Mouse (Mus musculus): ENCODE measurements around the gene Nuak2.
"Not testable (repeated sequence)": the region's sequence is repeated elsewhere in the genome, so short reads cannot be mapped to it uniquely, and the experiment has no call there.

Gene Nuak2

DNA sequence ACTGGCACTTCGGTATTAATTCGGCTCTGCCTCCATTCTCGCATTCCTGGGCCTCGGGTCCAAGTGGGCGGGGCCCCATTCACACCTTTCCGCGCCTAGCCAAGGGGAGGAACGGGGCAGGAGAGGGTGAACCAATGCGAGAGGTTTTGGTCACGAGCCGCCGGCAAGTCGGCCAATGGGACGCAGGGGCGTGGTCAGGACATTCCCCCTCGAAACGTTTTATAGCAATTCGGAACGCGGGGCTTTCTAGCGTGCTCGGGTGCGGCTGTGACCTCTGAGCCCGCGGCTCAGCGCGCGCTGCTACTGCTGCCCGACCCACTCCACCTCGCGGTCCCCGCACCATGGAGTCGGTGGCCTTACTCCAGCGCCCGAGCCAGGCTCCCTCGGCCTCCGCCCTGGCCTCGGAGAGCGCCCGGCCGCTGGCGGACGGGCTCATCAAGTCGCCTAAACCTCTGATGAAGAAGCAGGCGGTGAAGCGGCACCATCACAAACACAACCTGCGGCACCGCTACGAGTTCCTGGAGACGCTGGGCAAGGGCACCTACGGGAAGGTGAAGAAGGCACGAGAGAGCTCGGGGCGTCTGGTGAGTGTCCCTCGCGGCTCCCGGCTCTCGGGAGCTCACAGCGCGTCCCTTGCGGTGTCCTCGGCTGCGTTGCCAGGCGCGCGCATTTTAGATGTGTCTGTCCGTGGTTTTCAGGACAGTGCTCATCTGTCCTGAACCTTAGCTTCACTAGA is at the start of gene Nuak2:
TSS of gene Nuak2 (plus strand) at position 238 of the 736 bp plus-strand sequence.
- DNase-seq (ENCODE audit: extremely low read depth, low read depth), result peak; percentile 85

DNA sequence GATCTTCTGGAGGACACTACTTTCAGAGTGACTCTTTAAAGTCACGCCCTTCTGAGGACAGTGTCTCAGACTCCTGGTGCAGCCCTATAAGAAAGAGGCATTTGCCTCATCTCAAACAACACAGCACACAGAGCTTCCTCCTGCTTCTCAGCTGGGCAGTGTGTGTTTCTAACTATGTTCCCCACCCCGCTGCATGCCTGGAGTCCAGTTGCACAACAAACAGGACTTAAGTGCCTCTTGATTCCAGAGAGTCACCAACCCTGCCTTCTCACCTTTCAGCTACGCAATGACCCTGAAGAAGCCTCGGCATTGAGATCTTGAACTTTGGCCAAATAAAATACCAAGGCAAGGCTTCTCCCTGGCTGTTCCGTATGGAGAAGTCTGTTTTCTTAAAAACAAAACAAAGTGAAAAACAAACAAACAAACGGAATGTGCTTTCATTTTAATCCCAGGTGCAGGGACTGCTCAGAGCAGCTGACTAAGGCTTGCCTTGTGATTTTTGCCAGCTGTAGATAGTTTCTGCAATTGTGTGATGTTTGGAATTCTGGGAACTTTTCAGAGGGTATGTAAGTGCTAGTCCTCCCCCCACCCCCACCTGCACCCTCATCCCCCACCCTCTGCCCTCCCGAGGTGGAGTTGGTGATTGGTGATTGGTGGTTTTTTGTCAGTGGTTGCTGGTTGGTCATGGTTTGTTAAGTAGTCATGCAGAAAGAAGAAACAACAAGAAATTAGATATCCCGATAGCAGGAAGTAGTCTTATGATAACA is 49.0 kb upstream of the Nuak2 start:
- DNase-seq (ENCODE audit: extremely low read depth, low read depth), result no peak

DNA sequence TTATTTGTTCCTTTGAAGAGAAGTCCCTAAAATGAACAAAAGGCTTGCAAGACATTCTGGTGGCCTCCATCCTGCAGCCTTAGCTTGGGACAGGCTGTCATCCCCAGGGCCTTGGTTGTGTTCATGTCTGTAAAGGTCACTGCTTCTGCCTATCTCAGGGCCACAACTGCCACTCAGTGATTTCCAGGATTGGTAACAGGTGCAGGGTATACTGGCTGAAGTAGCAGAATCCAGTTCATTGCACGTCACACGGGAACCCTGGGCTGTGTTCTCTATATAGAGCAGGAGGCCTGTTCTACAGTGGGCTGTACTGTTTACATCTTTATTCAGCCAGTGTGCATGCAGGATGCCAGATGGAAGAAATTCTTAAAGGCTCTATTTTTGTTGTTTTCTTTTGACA is 48.0 kb upstream of the Nuak2 start:
- no peak for DNase-seq (ENCODE audit: extremely low read depth, low read depth)

DNA sequence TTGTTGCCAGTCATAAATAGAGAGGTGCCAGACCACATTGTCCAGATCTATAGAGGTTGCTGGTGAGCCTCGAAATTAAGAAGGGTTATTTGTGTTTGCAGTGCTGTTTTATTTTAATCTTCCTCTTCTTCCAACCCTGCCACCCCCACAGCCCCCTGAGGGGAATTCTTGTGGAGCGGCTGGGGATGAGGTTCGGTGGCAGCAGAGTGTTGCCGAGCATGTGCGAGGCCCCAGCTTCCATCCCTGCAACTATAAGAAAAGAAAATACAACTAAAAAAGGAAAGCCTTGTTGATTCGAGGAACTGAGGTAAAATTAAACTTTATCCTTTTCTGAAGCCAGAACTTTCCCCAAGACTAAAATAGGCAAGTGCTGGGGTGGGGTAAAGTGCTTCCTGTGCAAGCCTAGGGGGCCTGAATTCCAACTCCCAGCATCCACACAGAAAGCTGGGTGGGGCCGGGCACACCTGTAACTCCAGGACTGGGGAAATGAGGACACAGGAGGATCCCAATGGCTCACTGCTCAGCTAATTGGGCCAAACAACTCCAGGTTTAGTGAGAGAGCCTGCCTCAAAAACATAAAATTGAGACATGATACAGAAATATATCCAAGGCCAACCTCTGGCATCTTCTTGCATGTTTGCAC is 47.4 kb upstream of the Nuak2 start:
- no peak for DNase-seq (ENCODE audit: extremely low read depth, low read depth)

DNA sequence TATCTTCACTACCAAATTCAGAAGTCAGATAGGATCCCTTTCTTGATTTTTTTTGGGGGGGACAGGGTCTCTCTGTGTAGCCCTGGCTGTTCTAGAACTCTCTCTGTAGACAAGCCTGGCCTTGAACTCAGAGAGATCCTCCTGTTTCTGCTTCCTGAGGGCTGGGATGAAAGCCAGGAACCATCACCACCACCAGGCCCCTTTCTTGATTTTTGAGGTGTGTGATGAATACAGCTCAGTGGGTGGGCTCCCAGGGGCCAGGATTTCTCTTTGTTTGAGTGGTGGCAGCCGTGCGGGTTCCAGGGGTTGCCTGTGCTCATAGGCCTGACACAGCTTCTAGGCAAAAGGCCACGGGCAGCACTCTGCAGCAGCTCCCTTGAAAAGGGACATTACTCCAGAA is 44.7 kb upstream of the Nuak2 start:
- no peak for DNase-seq (ENCODE audit: extremely low read depth, low read depth)

DNA sequence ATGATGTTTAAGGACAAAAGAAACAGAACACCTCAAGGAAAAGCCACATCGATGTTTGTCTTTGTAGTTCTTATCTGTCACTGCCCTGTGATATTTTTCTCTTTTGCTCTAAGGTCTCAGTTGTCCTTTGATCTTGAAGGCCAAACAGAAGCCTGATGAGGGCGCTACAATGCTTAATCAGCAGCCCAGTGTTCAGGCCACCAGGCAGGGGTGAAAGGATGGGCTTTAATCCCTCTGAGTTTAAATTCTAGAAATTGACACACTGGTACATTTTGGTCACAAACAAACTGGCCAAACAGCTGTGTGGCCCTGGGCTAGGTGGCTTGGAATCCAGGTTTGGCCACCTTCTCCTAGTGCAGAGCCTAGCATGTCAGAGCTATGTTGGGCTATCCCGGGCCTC is 39.2 kb upstream of the Nuak2 start:
- DNase-seq (ENCODE audit: extremely low read depth, low read depth), result no peak

DNA sequence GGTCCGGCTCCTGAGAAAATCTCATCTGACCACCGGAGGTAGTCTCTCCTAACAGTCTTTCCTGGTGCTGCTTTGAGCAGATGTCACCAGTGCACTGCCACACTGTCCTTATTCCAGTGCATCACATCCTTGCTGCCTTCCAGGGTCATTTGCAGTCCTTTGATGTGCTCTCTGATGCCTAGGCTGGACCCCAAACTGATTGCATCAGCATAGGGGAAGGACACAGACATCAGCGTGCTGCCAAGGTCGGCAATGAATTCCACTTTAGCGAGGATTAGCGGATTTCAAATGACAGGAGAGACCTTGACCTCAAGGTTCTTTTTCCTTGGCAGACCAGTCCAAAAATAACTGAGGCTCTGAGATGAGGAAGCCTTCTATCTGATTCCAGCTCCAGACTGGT is 38.8 kb upstream of the Nuak2 start:
- DNase-seq (ENCODE audit: extremely low read depth, low read depth), result no peak

DNA sequence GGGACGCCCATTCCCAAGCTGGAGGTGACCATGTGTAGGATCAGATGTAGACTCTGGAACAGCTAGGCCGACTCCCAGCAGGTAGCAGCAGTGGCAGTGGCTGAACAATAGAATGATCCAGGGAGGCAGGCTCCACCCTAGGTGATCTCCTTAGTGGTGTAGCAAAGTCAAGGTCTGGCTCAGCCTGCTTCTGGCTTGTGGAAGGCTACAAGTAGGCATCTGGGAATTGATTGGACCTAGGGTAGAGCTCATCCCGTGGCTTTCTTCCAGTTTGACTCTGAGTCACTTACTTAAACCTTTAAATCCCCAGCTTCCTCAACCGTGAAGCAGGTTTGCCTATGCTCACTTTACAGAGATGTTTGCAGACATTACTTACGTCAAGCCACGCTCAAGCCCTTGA is 35.3 kb upstream of the Nuak2 start:
- DNase-seq (ENCODE audit: extremely low read depth, low read depth), result not testable (repeated sequence)

DNA sequence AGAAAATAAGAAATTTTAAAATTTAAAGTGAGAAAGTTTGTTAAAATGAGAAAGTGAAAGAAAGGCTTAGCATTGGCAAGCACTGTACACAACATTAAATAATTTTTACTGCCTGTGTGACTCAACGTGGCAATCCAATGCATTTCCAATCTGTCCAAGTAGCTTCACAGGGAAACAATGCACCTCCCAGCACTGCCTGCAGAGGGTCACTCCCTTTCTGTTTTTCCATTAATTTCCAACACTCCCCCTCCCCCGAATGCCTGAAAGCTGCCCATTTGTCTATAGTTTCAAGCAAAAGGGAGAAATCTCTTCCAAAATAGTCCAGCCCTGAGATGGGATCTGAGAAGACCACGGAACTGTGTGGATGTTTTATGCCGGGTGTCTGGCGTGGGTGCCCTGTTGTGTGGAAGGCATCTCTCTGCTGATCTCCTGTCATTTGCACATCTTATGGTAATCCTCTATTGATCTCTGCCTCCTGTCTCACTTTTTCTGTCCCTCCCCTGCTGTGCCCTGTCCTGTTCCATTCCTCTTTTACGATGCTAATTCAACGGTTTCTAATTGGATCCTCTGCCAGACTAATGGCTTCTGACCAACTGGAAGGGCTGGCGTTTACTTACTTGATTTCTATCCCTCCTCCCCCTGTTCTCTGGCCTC is 34.3 kb upstream of the Nuak2 start:
- no peak for DNase-seq (ENCODE audit: extremely low read depth, low read depth)

DNA sequence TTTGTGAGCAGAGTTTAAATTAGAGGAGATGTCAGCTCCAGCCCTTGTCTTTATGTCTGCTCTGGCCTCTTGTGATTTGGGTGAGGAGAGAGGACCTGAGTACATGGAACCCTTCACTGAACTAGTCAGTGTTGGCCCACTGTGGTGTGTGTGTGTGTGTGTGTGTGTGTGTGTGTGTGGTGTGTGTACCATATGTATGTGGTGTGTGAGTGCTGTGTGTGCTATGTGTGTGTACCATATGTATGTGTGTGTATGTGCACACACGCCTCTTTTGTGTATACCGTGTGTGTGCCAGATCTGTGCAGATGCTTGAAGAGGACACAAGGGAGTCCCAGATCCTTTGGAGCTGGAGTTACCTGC is 33.8 kb upstream of the Nuak2 start:
- DNase-seq (ENCODE audit: extremely low read depth, low read depth), result no peak

DNA sequence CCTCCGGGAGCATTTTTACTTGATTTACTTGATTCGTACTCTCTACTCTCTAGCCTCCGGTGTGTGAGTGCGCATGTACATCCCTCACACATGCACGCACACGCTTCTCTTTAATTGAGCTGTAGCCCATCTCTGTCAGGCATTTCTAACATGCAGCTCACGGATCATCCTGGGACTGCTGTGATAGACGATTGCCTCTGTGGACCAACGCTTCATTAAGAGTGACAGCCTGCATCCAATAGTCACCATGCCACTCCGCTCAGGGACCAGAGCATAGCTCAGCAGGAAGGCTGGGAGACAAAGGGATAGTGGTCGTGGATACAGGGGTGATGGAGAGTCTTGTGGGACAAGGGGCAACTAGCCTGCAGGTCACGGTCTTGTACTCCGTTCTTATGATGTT is 32.9 kb upstream of the Nuak2 start:
- no peak for DNase-seq (ENCODE audit: extremely low read depth, low read depth)

DNA sequence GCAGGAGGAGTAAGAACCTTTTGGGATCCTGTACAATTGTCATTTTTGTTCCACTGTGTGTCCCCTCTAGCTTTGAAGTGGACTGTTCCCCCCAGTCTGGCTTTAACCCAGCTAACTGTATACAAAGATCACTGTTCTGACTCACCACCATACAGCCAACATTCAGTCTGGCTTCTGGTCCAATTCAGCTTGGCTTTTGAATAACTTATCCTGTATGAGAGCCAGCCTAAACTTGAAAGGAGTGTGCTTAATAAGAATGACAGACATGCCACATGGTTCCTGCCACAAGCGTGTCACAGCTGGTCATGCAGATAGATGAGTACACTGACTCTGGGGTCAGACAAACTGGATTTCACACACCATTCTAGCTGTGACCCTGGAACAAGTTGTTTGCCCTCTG is 29.2 kb upstream of the Nuak2 start:
- no peak for DNase-seq (ENCODE audit: extremely low read depth, low read depth)

DNA sequence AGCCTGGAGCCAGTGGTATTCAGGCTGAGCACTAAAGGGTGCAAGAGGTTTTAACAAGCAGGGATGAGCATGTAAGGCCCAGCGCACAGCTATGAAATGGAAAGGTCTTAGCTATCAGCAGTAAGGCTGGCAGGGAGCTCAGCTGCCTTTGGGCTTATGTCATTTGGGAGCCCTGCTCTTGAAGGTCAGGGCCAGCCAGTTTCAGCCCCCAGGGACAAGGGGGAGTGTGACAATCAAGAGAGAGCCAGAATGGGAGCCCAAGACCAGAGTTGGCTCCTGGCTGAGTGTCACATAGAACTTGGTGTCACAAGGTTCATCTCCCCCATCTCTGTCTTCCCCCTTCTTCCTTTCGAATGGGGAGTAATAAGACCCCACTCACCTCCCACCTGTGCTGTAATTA is 28.5 kb upstream of the Nuak2 start:
- DNase-seq (ENCODE audit: extremely low read depth, low read depth), result no peak

DNA sequence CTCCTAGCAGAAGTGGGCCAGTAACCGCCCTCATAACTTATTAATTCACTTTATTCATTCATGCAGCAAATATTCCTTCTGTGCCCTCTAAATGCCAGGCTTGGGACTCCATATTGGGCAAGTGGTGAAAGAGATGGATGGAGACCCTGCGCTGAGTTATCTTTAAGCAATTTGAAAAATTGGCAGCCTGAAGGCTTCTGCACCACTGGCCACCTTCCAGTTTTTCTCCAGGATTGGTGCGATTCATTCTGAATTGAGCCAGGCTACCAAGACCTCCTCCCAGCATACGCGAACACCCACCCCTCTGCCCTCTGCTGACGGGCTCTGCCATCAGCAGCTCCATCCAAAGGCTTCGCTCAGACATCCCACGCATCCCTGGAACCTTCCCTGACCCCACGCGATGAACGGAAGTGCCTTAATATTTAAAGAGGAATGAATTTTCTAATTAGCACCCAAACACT is 27.9 kb upstream of the Nuak2 start:
- no peak for DNase-seq (ENCODE audit: extremely low read depth, low read depth)

DNA sequence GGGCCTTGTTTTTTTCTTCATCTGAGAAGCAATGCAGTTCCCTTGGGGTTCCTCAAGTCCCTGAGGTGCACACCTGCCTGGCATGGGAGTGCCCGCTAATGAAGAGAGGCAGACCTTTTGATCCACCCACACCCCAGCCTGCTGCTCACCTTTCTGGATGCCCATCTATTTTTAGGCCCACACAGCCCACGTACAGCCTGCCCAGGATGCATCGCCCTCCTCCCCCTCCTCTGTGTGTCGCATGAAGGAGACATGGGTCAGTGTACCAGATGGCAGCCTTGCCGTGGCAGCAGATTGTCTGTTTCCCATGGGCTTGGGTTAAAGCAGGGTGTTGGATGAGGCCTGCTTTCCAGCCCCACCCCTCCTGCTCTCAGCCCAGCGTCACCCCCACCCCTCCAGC is 26.0 kb upstream of the Nuak2 start:
- no peak for DNase-seq (ENCODE audit: extremely low read depth, low read depth)

DNA sequence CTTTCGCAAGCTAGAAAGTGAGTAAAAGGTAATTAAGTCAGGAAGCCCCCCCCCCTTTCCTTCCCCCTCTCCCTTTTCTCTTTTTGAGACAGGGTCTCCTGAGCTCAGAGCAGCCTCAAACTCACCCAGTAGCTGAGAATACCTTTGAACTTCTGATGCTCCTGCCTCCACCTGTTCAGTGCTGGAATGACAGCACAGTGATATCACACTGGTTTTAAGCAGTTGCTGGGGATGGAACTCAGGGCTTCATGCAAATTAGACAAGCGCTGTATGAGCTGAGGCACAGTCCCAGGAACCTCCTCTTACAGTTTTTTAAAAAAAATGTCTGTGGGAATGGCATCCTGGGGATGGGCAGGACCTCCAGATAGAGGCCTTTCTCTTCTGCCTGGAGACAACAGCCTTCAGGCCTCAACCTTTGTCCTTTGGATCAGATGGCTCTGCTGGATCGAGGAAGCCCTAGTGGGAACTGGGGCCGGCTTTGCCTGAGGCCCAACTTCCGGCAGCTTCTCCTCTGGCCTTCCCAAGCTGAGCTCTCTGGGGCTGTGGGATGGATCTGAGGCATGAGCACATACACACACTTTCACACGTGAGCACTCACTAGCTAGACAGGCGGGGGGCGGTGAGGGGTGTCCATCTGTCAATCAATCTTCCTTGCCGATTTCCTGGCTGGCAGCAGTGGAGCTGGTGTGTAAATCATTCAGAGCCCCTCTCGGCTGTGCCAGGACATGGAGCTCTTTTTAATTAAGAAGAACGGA is 24.8 kb upstream of the Nuak2 start:
- DNase-seq (ENCODE audit: extremely low read depth, low read depth), result no peak

DNA sequence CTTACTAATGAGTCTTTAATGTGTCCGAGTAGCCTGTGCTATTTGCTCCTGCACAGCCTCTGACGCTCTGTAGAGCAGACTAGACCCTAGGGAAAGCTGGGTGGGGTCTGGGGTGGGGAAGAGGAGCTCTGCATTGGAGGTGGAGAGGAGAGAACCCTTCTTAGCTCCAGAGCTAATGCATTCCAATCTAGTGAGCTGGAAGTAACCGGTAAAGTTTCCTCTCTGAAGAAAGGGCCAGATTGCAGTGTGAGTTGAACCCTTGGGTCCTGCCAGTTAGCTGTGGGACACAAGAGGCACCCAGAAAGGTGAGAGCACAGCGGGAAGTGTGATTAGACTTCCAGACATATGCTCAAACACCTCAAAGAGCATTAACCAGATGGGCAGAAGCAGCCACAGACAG is 24.2 kb upstream of the Nuak2 start:
- no peak for DNase-seq (ENCODE audit: extremely low read depth, low read depth)

DNA sequence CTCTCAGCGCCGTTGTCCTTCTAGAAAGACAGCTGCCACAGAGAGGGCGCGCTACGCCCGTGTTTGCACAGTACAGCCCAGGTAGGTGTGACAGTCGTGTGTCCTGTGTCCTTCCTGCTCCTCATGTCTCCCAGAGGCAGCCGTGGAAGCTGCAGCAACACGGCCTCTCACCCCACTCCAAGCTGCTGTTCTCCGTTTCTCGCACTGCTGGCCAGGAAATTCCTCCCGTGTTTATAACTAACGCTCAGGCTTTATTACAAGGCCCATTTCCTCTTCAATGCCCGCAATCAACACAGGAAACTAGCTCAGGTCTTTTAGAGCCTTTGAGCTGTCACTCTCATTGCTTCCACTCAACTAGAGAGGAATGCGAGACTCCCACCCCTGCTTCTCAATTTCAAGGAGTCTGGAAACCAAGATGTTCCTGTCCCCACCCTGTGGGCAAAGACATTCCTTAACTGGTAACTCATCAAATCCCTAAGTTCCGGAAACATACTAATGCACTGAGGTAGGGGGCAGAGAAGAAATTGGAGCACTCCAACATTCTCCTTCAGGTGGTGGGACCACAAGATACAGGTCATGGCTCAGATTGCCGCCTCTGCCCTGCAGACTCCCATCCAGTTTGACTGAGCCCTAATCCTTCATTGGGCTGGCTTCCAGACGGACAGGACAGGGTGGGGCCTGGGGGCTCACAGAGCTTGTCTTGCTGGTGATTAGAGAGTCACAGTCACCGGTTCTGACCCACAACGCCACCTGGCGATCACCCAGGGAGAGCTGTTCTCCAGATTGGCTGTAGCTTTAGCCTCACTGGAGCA is 23.4 kb upstream of the Nuak2 start:
- DNase-seq (ENCODE audit: extremely low read depth, low read depth), result no peak

DNA sequence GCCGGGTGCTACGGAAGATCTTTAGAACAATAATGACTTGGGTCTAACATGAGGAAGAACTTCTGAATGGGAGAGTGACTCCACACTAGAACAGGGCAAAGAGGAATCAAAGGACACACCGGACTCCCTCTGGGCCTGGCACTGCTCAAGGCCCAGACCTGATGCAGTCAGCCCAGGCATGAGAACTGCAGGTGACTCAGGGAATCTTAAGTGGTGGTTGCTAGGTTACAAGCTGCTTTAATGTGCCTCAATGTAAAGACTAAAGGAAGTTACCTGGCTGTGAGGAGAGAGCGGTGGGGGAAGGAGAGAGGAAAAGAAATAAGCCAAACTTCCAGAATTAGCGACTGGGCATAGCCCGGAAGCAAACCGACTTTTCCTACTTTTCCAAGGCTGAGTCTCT is 20.4 kb upstream of the Nuak2 start:
- DNase-seq (ENCODE audit: extremely low read depth, low read depth), result no peak

DNA sequence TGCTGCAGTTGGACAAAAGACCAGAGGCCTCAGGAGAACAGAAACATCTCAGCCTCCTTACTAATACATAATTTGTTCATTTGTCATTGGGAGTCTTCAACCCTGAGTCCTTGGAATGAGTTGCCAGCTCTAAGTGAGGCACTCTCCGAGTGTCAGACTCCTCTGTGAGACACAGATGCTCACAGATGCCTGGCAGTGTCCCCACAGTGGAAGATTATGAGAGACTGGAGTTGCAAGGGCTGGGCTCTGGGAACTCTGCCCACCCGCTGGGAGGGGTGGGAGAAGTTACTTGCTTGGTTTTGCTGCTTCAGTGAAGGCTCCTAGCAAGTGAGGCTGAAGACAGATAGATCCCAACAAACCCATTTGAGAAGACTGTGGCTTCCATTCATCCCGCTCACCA is 19.9 kb upstream of the Nuak2 start:
- DNase-seq (ENCODE audit: extremely low read depth, low read depth), result no peak

DNA sequence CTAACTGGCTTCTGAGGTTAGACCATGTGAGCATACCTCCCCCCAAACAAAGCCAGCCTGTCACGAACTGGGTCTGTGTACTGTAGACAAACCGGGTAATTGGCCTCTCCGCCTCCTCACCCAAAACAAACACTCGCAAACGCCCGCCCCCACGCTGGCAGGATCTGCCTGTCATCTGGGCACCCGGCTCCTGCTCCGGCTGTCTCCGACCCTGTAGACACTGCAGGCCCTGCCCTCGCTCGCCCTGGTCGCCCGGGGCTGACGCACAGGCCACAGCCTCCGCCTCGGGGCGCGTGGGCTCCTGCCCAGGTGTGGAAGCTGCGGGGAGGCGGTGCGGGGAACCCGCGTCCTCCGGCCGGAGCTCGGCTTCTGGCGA is 17.5 kb upstream of the Nuak2 start, which contains the start of gene Klhdc8a:
TSS of gene Klhdc8a (plus strand) at position 202 of the 376 bp plus-strand sequence.
- no peak for DNase-seq (ENCODE audit: extremely low read depth, low read depth)
